Mouse (Mus musculus): ENCODE data around the gene Tas2r120.

- no peak for TF ChIP-seq CTCF (IDR thresholded peaks at IDR 0.05; ENCODE audit: low read depth)
- TF ChIP-seq EP300 (IDR thresholded peaks at IDR 0.05; ENCODE audit: low read depth), result no peak
These were observed 5.3 kb upstream of the Tas2r120 start, which contains the start of gene A630073D07Rik for GRCm38 (mm10) chr6:132651426-132651825.
